Mouse (Mus musculus): ENCODE data around the gene Vsnl1.

Vsnl1 gene

GRCm38 (mm10) chr12:11398791-11399190, 37.6 kb downstream of the Vsnl1 start:
- TF ChIP-seq GATA4 (IDR thresholded peaks at IDR 0.05; ENCODE audit: insufficient replicate concordance, low read length): no peak

GRCm38 (mm10) chr12:11397029-11397428, 39.4 kb downstream of the Vsnl1 start:
- no peak for TF ChIP-seq GATA4 (IDR thresholded peaks at IDR 0.05; ENCODE audit: insufficient replicate concordance, low read length)

- TF ChIP-seq GATA4 (IDR thresholded peaks at IDR 0.05; ENCODE audit: insufficient replicate concordance, low read length): no peak
These were observed 40.9 kb downstream of the Vsnl1 start for GRCm38 (mm10) chr12:11395470-11395869.

- TF ChIP-seq GATA4 (IDR thresholded peaks at IDR 0.05; ENCODE audit: insufficient replicate concordance, low read length): no peak
These were observed 43.9 kb downstream of the Vsnl1 start for GRCm38 (mm10) chr12:11392525-11392924.

GRCm38 (mm10) chr12:11391244-11391949, 45.0 kb downstream of the Vsnl1 start:
- no peak for TF ChIP-seq GATA4 (IDR thresholded peaks at IDR 0.05; ENCODE audit: insufficient replicate concordance, low read length)

- no peak for TF ChIP-seq GATA4 (IDR thresholded peaks at IDR 0.05; ENCODE audit: insufficient replicate concordance, low read length)
These were observed 47.3 kb downstream of the Vsnl1 start for GRCm38 (mm10) chr12:11389141-11389540.

- TF ChIP-seq GATA4 (IDR thresholded peaks at IDR 0.05; ENCODE audit: insufficient replicate concordance, low read length): no peak
These were observed 51.7 kb downstream of the Vsnl1 start for GRCm38 (mm10) chr12:11384754-11385153.

GRCm38 (mm10) chr12:11379396-11379795, 57.0 kb downstream of the Vsnl1 start:
- no peak for TF ChIP-seq GATA4 (IDR thresholded peaks at IDR 0.05; ENCODE audit: insufficient replicate concordance, low read length)

GRCm38 (mm10) chr12:11370056-11370455, 66.4 kb downstream of the Vsnl1 start:
- no peak for TF ChIP-seq GATA4 (IDR thresholded peaks at IDR 0.05; ENCODE audit: insufficient replicate concordance, low read length)

- no peak for TF ChIP-seq GATA4 (IDR thresholded peaks at IDR 0.05; ENCODE audit: insufficient replicate concordance, low read length)
These were observed 69.2 kb downstream of the Vsnl1 start for GRCm38 (mm10) chr12:11367099-11367765.

GRCm38 (mm10) chr12:11364870-11365269, 71.5 kb downstream of the Vsnl1 start:
- TF ChIP-seq GATA4 (IDR thresholded peaks at IDR 0.05; ENCODE audit: insufficient replicate concordance, low read length): no peak

- no peak for TF ChIP-seq GATA4 (IDR thresholded peaks at IDR 0.05; ENCODE audit: insufficient replicate concordance, low read length)
These were observed 74.0 kb downstream of the Vsnl1 start for GRCm38 (mm10) chr12:11362435-11362834.

GRCm38 (mm10) chr12:11350895-11351294, 85.5 kb downstream of the Vsnl1 start:
- TF ChIP-seq GATA4 (IDR thresholded peaks at IDR 0.05; ENCODE audit: insufficient replicate concordance, low read length): no peak

- no peak for TF ChIP-seq GATA4 (IDR thresholded peaks at IDR 0.05; ENCODE audit: insufficient replicate concordance, low read length)
These were observed 86.5 kb downstream of the Vsnl1 start for GRCm38 (mm10) chr12:11349870-11350269.

GRCm38 (mm10) chr12:11348423-11348822, 88.0 kb downstream of the Vsnl1 start:
- TF ChIP-seq GATA4 (IDR thresholded peaks at IDR 0.05; ENCODE audit: insufficient replicate concordance, low read length): no peak

GRCm38 (mm10) chr12:11345963-11346362, 90.5 kb downstream of the Vsnl1 start:
- no peak for TF ChIP-seq GATA4 (IDR thresholded peaks at IDR 0.05; ENCODE audit: insufficient replicate concordance, low read length)

Data from liver, adult (tissue).